Mouse (Mus musculus) ES-Bruce4 (cell line): ENCODE measurements around the gene Ptcd1. TPM values are rescaled to one million over a fixed set of nuclear protein-coding genes. Genes with fewer than 3 reads are reported as not detected.

Experiments
- H3K27ac ChIP-seq: 2 replicates; pipeline ENCODE4 v1.5.1; 2012; ENCODE audit warnings: low read length, inconsistent platforms; ENCODE audit not compliant: insufficient read depth
- H3K27me3 ChIP-seq: 2 replicates; pipeline ENCODE4 v1.6.1; 2012; ENCODE audit warnings: mild to moderate bottlenecking, low read length, inconsistent platforms; ENCODE audit not compliant: control insufficient read depth, poor library complexity, insufficient read depth, severe bottlenecking
- H3K36me3 ChIP-seq: 2 replicates; pipeline ENCODE4 v1.6.1; 2012; ENCODE audit warnings: inconsistent platforms, mild to moderate bottlenecking, low read length, moderate library complexity; ENCODE audit not compliant: control insufficient read depth, poor library complexity, insufficient read depth, severe bottlenecking
- H3K4me1 ChIP-seq: one replicate; pipeline ENCODE4 v1.8.1; 2011; ENCODE audit warnings: low read length; ENCODE audit not compliant: control insufficient read depth, insufficient read depth
- H3K4me3 ChIP-seq: 2 replicates; pipeline ENCODE4 v1.5.1; 2011; ENCODE audit warnings: low read depth, mild to moderate bottlenecking, low read length
- H3K9ac ChIP-seq: 2 replicates; pipeline ENCODE4 v1.6.1; 2012; ENCODE audit warnings: low read depth, mild to moderate bottlenecking, inconsistent platforms; ENCODE audit not compliant: poor library complexity, severe bottlenecking
- H3K9me3 ChIP-seq: replicated peaks from 2 replicates; pipeline ENCODE4 v1.6.1; 2012; ENCODE audit warnings: mild to moderate bottlenecking, low read length, inconsistent platforms; ENCODE audit not compliant: control insufficient read depth, poor library complexity, insufficient read depth, severe bottlenecking
- CTCF ChIP-seq: IDR thresholded peaks from one replicate; pipeline ENCODE4 v1.8.1; 2011; ENCODE audit warnings: low read depth, low read length
- EP300 ChIP-seq: IDR thresholded peaks from 2 replicates; pipeline ENCODE4 v1.6.1; 2011; ENCODE audit warnings: low read depth, low read length; ENCODE audit not compliant: insufficient read depth
- POLR2A ChIP-seq: IDR thresholded peaks from one replicate; pipeline ENCODE4 v1.8.1; 2011; ENCODE audit warnings: low read length; ENCODE audit not compliant: insufficient read depth
- polyA plus RNA-seq: library from polyadenylated mRNA; stranded (reverse); fragments of >200 nt; gene quantifications from 2 replicates; pipeline ENCODE4 v1.2.4, GENCODE M21; 2011; ENCODE audit warnings: low read depth; ENCODE audit not compliant: missing spikeins, insufficient read depth, insufficient read length

Ptcd1 gene
- polyA plus RNA-seq, 1 experiment = 14.1 TPM

- TF ChIP-seq EP300 = no peak
- no peak for TF ChIP-seq POLR2A
- TF ChIP-seq CTCF = no peak
- H3K27me3 ChIP-seq = no peaks in the 10 kb centered on the region
These were observed 52.1 kb downstream of the Ptcd1 start for GRCm38 (mm10) chr5:145114606-145115473.

GRCm38 (mm10) chr5:145114071-145114605 is 52.8 kb downstream of the Ptcd1 start, which contains the start of gene Arpc1b:
Gene Arpc1b (plus strand): TSS chr5:145114215.
- no peak within 1 kb of the TSS for H3K27ac ChIP-seq
- H3K36me3 ChIP-seq = no peaks in the 10 kb centered on the region
- no peaks in the 10 kb centered on the region for H3K9me3 ChIP-seq
- no peaks in the 10 kb centered on the region for H3K4me1 ChIP-seq
- peak within 1 kb of the TSS; percentile 72 for H3K4me3 ChIP-seq
- no peaks in the 10 kb centered on the region for H3K27me3 ChIP-seq
- peak; percentile 63 for TF ChIP-seq POLR2A
- no peak for TF ChIP-seq EP300
- peak within 1 kb of the TSS; percentile 78 for H3K9ac ChIP-seq

More at GRCm38 (mm10) chr5:145114606-145115473, 52.1 kb downstream of the Ptcd1 start:
- peak overlapping the region; percentile 78 for H3K9ac ChIP-seq
- H3K9me3 ChIP-seq = no peaks in the 10 kb centered on the region
- H3K36me3 ChIP-seq = no peaks in the 10 kb centered on the region
- no peaks in the 10 kb centered on the region for H3K4me1 ChIP-seq
- H3K27ac ChIP-seq = no peak overlapping the region
- peak overlapping the region; percentile 72 for H3K4me3 ChIP-seq

- Histone ChIP-seq H3K36me3 (no peaks in the 10 kb centered on the region), H3K9me3 (no peaks in the 10 kb centered on the region), H3K9ac (peak overlapping the region; percentile 78), H3K4me1 (no peaks in the 10 kb centered on the region), H3K27me3 (no peaks in the 10 kb centered on the region), H3K27ac (no peak overlapping the region), H3K4me3 (peak overlapping the region; percentile 50)
- TF ChIP-seq CTCF = no peak
- no peak for TF ChIP-seq EP300
These were observed 53.5 kb downstream of the Ptcd1 start for GRCm38 (mm10) chr5:145113416-145113815.

GRCm38 (mm10) chr5:145112566-145112965 is 54.3 kb downstream of the Ptcd1 start:
- H3K27me3 ChIP-seq = no peaks in the 10 kb centered on the region
- H3K36me3 ChIP-seq = no peaks in the 10 kb centered on the region; the same call in 1 of the 2 replicates
- H3K4me1 ChIP-seq = no peaks in the 10 kb centered on the region
- no peaks in the 10 kb centered on the region for H3K9me3 ChIP-seq
- TF ChIP-seq CTCF (no peak), POLR2A (no peak), EP300 (no peak)
- H3K9ac ChIP-seq = no peak overlapping the region
- no peak overlapping the region for H3K27ac ChIP-seq
- H3K4me3 ChIP-seq = no peak overlapping the region

- Histone ChIP-seq H3K27me3 (no peaks in the 10 kb centered on the region), H3K36me3 (no peaks in the 10 kb centered on the region; the same call in 1 of the 2 replicates), H3K9ac (no peak overlapping the region), H3K4me3 (no peak overlapping the region), H3K9me3 (no peaks in the 10 kb centered on the region), H3K27ac (no peak overlapping the region), H3K4me1 (no peaks in the 10 kb centered on the region)
- TF ChIP-seq POLR2A (no peak), EP300 (no peak), CTCF (no peak)
These were observed 56.5 kb downstream of the Ptcd1 start for GRCm38 (mm10) chr5:145110401-145110800.

- peaks cover 4% of the 10 kb centered on the region; the same call in 1 of the 2 replicates for H3K36me3 ChIP-seq
- no peak overlapping the region for H3K9ac ChIP-seq
- H3K27ac ChIP-seq = no peak overlapping the region
- no peaks in the 10 kb centered on the region for H3K9me3 ChIP-seq
- H3K27me3 ChIP-seq = no peaks in the 10 kb centered on the region
- no peaks in the 10 kb centered on the region for H3K4me1 ChIP-seq
- no peak overlapping the region for H3K4me3 ChIP-seq
- TF ChIP-seq CTCF = no peak
- no peak for TF ChIP-seq EP300
- TF ChIP-seq POLR2A = no peak
These were observed 61.1 kb downstream of the Ptcd1 start for GRCm38 (mm10) chr5:145105694-145106275.
